Mouse (Mus musculus) thymus, postnatal 36 days (tissue): Measurements from ENCODE around the gene Gimap5.

Experiments used
- DNase-seq, 2 experiments: peaks; one replicate each; pipeline ENCODE4 v3.0.0; 2022; ENCODE audit warnings: mixed read lengths in 2 of 2

Gene Gimap5

GRCm38 (mm10) chr6:48740501-48741169, 5.4 kb upstream of the Gimap5 start:
- DNase-seq, result peak in 1 of 2 experiments; percentile 31

GRCm38 (mm10) chr6:48741273-48741672, 4.7 kb upstream of the Gimap5 start:
- DNase-seq, result peak; percentile 52 to 73

GRCm38 (mm10) chr6:48741711-48742206, 4.2 kb upstream of the Gimap5 start:
- DNase-seq, result peak in 1 of 2 experiments; percentile 50

GRCm38 (mm10) chr6:48742422-48743351, 3.3 kb upstream of the Gimap5 start:
- peak in 1 of 2 experiments; percentile 43 for DNase-seq

- DNase-seq, result no peak
Observed at GRCm38 (mm10) chr6:48745490-48745889, 507 bp upstream of the Gimap5 start.

GRCm38 (mm10) chr6:48747091-48747966, 1.3 kb downstream of the Gimap5 start:
- DNase-seq, result peak in 1 of 2 experiments; percentile 43

GRCm38 (mm10) chr6:48763567-48764270, 17.7 kb downstream of the Gimap5 start:
- DNase-seq, result no peak

GRCm38 (mm10) chr6:48764496-48764895, 18.5 kb downstream of the Gimap5 start:
- DNase-seq, result no peak

GRCm38 (mm10) chr6:48768178-48768869, 22.3 kb downstream of the Gimap5 start:
- DNase-seq, result peak; percentile 73 to 85

GRCm38 (mm10) chr6:48768933-48769332, 22.9 kb downstream of the Gimap5 start:
- no peak for DNase-seq

GRCm38 (mm10) chr6:48770696-48771095, 24.7 kb downstream of the Gimap5 start, which contains the start of gene Gimap3:
TSS of gene Gimap3 (minus strand) at chr6:48770851.
- peak in 1 of 2 experiments; percentile 18 for DNase-seq

- DNase-seq, result peak; percentile 81 to 86
Observed at GRCm38 (mm10) chr6:48772030-48772429, 26.0 kb downstream of the Gimap5 start.

GRCm38 (mm10) chr6:48784406-48784805, 38.4 kb downstream of the Gimap5 start:
- no peak for DNase-seq

GRCm38 (mm10) chr6:48785189-48785588, 39.2 kb downstream of the Gimap5 start:
- no peak for DNase-seq

GRCm38 (mm10) chr6:48785601-48786000, 39.6 kb downstream of the Gimap5 start:
- no peak for DNase-seq

- no peak for DNase-seq
Observed at GRCm38 (mm10) chr6:48787867-48788266, 41.9 kb downstream of the Gimap5 start.

GRCm38 (mm10) chr6:48801897-48802296, 55.9 kb downstream of the Gimap5 start:
- DNase-seq, result no peak

GRCm38 (mm10) chr6:48803406-48804051, 57.5 kb downstream of the Gimap5 start:
- no peak for DNase-seq
